Mouse (Mus musculus): ENCODE data around the gene Acat1.

- TF ChIP-seq CTCF (IDR thresholded peaks at IDR 0.05; ENCODE audit: low read depth, low read length), result no peak
- no peak for TF ChIP-seq GATA1 (IDR thresholded peaks at IDR 0.05; ENCODE audit: borderline replicate concordance, low read length)
- no peak for TF ChIP-seq POLR2AphosphoS5 (IDR thresholded peaks at IDR 0.05; ENCODE audit: insufficient replicate concordance, low read depth, low read length)
These were observed 11.6 kb downstream of the Acat1 start for GRCm38 (mm10) chr9:53598631-53599030.

All from G1E (cell line).